Mouse (Mus musculus): ENCODE measurements around the gene Ccr8. TPM values are rescaled to one million over a fixed set of nuclear protein-coding genes. Genes with fewer than 3 reads are reported as not detected.

The Ccr8 gene
- polyA plus RNA-seq (2012; ENCODE audit: insufficient read depth, low replicate concordance), result not detected in 2 replicates

- H3K4me3 ChIP-seq (replicated peaks), result no peak within 1 kb of the TSS
- no peaks in the 10 kb centered on the region for H3K36me3 ChIP-seq (replicated peaks; ENCODE audit: low read length)
- TF ChIP-seq GATA1 (IDR thresholded peaks at IDR 0.05; ENCODE audit: borderline replicate concordance, low read length), result no peak
- no peak for TF ChIP-seq FLI1 (IDR thresholded peaks at IDR 0.05; ENCODE audit: low read length)
- H3K27me3 ChIP-seq (replicated peaks), result peaks cover 17% of the 10 kb centered on the region
- H3K4me1 ChIP-seq, result no peaks in the 10 kb centered on the region
- H3K9me3 ChIP-seq, result peaks cover 15% of the 10 kb centered on the region
Measured at GRCm38 (mm10) chr9:120091696-120092238, at the start of gene Ccr8. Gene Ccr8 (plus strand): TSS chr9:120092114.

DNA sequence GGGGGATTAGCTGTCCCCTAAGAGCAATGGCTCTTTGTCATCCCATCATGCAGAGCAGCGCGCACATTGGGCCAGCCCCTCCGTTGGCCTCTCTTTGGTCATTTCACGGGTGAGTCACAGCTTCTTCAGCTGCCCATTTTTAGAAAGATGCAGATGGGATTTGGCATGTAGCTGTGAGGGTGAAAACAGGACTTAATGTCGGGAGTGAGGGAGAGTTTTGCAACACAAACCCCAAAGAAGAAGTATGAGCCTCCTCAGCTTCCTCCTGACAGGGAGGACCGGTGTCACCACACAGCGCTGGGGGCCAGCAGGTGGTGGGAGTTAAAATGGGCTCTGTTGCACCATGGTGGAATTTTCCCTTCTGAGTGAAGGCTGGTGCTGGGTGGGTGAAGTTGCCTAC is 48.8 kb upstream of the Ccr8 start:
- Histone ChIP-seq H3K9me3 (peaks cover 12% of the 10 kb centered on the region), H3K4me1 (peaks cover 4% of the 10 kb centered on the region; the same call in 1 of the 2 replicates), H3K4me3 (replicated peaks) (peak overlapping the region; percentile 39), H3K36me3 (replicated peaks; ENCODE audit: low read length) (no peaks in the 10 kb centered on the region), H3K27me3 (replicated peaks) (peaks cover 47% of the 10 kb centered on the region)
- TF ChIP-seq FLI1 (IDR thresholded peaks at IDR 0.05; ENCODE audit: low read length) (no peak), GATA1 (IDR thresholded peaks at IDR 0.05; ENCODE audit: borderline replicate concordance, low read length) (no peak)

- TF ChIP-seq GATA1 (IDR thresholded peaks at IDR 0.05; ENCODE audit: borderline replicate concordance, low read length) (no peak), FLI1 (IDR thresholded peaks at IDR 0.05; ENCODE audit: low read length) (no peak)
- Histone ChIP-seq H3K36me3 (replicated peaks; ENCODE audit: low read length) (no peaks in the 10 kb centered on the region), H3K4me1 (peaks cover 18% of the 10 kb centered on the region), H3K27me3 (replicated peaks) (peaks cover 22% of the 10 kb centered on the region), H3K4me3 (replicated peaks) (no peak overlapping the region), H3K9me3 (no peaks in the 10 kb centered on the region)
Measured at GRCm38 (mm10) chr9:120048495-120048894, 43.4 kb upstream of the Ccr8 start.

DNA sequence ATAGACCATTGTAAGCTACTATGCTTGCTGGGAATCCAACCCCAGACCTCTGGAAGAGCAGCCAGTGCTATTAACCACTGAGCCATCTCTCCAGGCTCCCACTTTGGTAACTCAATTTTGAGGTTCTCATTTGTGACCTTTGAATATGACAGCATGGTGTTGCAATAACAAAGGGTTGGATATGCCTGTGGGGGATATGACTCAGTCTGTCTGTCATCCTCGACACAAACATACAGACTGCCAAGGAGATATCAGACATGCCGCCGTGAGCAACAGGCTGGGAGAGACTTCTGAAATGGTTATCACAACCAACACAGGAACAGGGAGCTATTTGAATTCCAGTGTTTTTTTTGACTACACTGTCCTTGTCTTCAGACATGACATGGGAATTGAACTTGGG is 42.5 kb upstream of the Ccr8 start:
- Histone ChIP-seq H3K9me3 (no peaks in the 10 kb centered on the region), H3K4me1 (peaks cover 19% of the 10 kb centered on the region), H3K4me3 (replicated peaks) (no peak overlapping the region), H3K27me3 (replicated peaks) (peaks cover 16% of the 10 kb centered on the region), H3K36me3 (replicated peaks; ENCODE audit: low read length) (no peaks in the 10 kb centered on the region)
- no peak for TF ChIP-seq FLI1 (IDR thresholded peaks at IDR 0.05; ENCODE audit: low read length)
- TF ChIP-seq GATA1 (IDR thresholded peaks at IDR 0.05; ENCODE audit: borderline replicate concordance, low read length), result no peak

DNA sequence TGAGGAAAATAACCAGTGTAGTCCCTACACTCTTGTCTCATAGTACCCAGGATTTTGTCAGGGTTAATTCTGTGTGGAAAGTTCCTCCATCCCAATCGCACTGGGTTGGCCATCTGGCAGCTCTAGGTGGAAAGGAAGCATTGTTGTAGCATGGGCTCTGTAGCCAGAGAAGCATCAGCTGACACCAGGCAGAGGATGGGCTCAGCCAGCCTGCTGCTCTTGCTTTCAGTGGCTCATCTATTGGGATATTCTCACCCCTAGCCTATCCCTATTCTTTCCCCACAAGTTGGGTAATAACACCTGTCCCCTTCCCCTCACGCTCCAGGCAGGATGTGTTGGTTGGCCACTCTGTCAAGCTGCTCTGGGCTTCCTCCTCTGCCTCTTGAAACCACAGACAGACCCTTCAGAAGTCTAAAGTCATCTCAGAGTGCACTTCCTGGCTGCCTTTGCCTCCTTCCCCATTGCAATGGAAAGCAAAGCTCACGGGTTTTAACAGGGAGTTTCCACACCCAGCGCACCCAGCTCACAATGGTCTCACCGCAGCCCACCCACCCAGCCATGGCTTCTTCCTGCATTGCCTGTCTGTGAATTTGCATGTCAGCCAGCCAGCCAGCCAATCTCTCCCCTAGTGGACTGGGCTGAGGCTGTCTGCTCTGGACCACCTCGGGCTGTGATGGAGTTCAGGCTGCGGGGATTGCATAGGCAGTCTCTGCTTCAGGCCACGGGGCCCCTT is 37.2 kb upstream of the Ccr8 start:
- Histone ChIP-seq H3K27me3 (replicated peaks) (peaks cover 27% of the 10 kb centered on the region), H3K4me1 (peaks cover 36% of the 10 kb centered on the region), H3K36me3 (replicated peaks; ENCODE audit: low read length) (no peaks in the 10 kb centered on the region), H3K9me3 (no peaks in the 10 kb centered on the region), H3K4me3 (replicated peaks) (peak overlapping the region; percentile 79)
- TF ChIP-seq FLI1 (IDR thresholded peaks at IDR 0.05; ENCODE audit: low read length), result no peak
- TF ChIP-seq GATA1 (IDR thresholded peaks at IDR 0.05; ENCODE audit: borderline replicate concordance, low read length), result no peak

DNA sequence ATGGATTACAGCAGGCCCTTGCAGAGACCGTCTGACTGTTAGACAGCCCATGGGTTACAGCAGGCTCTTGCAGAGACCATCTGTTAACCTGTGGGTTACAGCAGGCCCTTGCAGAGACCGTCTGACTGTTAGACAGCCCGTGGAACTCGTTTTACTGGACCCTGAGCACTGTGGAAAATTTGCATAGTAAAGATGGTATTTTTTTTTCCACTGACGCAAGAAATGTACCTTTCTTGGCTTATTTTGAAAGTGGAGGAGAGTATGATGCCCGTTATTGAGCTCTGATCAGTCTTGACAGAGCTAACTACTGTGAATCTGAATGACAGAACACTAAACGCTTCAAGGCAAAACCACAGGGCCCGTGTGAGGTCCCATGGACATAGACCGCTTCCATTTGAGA is 35.7 kb upstream of the Ccr8 start:
- TF ChIP-seq FLI1 (IDR thresholded peaks at IDR 0.05; ENCODE audit: low read length) (no peak), GATA1 (IDR thresholded peaks at IDR 0.05; ENCODE audit: borderline replicate concordance, low read length) (no peak)
- peaks cover 29% of the 10 kb centered on the region for H3K4me1 ChIP-seq

GRCm38 (mm10) chr9:120058730-120059129 is 33.2 kb upstream of the Ccr8 start:
- no peak for TF ChIP-seq FLI1 (IDR thresholded peaks at IDR 0.05; ENCODE audit: low read length)
- TF ChIP-seq GATA1 (IDR thresholded peaks at IDR 0.05; ENCODE audit: borderline replicate concordance, low read length), result no peak
- Histone ChIP-seq H3K4me3 (replicated peaks) (no peak overlapping the region), H3K9me3 (peaks cover 8% of the 10 kb centered on the region; the same call in 1 of the 2 replicates)

More for the DNA sequence above, 35.7 kb upstream of the Ccr8 start:
- Histone ChIP-seq H3K4me3 (replicated peaks) (no peak overlapping the region), H3K27me3 (replicated peaks) (peaks cover 27% of the 10 kb centered on the region), H3K36me3 (replicated peaks; ENCODE audit: low read length) (no peaks in the 10 kb centered on the region), H3K9me3 (peaks cover 7% of the 10 kb centered on the region; the same call in 1 of the 2 replicates)

GRCm38 (mm10) chr9:120064317-120064716 is 27.6 kb upstream of the Ccr8 start:
- H3K9me3 ChIP-seq, result peaks cover 8% of the 10 kb centered on the region; the same call in 1 of the 2 replicates
- no peak for TF ChIP-seq GATA1 (IDR thresholded peaks at IDR 0.05; ENCODE audit: borderline replicate concordance, low read length)
- no peak for TF ChIP-seq FLI1 (IDR thresholded peaks at IDR 0.05; ENCODE audit: low read length)
- no peak overlapping the region for H3K4me3 ChIP-seq (replicated peaks)
- H3K4me1 ChIP-seq, result peaks cover 11% of the 10 kb centered on the region
- H3K36me3 ChIP-seq (replicated peaks; ENCODE audit: low read length), result no peaks in the 10 kb centered on the region
- H3K27me3 ChIP-seq (replicated peaks), result peaks cover 16% of the 10 kb centered on the region

More at GRCm38 (mm10) chr9:120058730-120059129, 33.2 kb upstream of the Ccr8 start:
- peaks cover 25% of the 10 kb centered on the region for H3K4me1 ChIP-seq
- no peaks in the 10 kb centered on the region for H3K36me3 ChIP-seq (replicated peaks; ENCODE audit: low read length)
- H3K27me3 ChIP-seq (replicated peaks), result peaks cover 21% of the 10 kb centered on the region

DNA sequence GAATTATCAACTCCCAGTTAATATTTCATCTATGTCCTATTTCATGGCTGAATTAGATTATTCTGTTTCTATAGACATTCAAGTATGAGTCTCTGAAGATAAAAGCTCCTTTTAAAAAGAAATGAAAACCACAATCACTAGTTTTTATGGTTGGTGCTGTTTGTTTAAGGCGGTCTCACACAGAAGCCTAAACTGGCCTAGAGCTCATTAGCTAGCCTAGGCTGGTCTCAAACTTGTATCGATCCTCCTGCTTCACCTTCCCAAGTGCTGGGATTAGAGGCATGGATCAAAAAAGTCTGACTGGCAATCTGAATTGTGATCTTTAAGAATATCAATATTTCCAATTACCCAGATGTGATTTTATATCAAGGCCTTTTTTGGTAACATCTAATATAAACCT is 24.3 kb upstream of the Ccr8 start:
- Histone ChIP-seq H3K27me3 (replicated peaks) (peaks cover 26% of the 10 kb centered on the region), H3K4me1 (peaks cover 20% of the 10 kb centered on the region), H3K4me3 (replicated peaks) (no peak overlapping the region), H3K36me3 (replicated peaks; ENCODE audit: low read length) (no peaks in the 10 kb centered on the region), H3K9me3 (no peaks in the 10 kb centered on the region)
- TF ChIP-seq FLI1 (IDR thresholded peaks at IDR 0.05; ENCODE audit: low read length) (no peak), GATA1 (IDR thresholded peaks at IDR 0.05; ENCODE audit: borderline replicate concordance, low read length) (no peak)

- Histone ChIP-seq H3K36me3 (replicated peaks; ENCODE audit: low read length) (no peaks in the 10 kb centered on the region), H3K9me3 (no peaks in the 10 kb centered on the region), H3K4me3 (replicated peaks) (peak overlapping the region; percentile 48), H3K27me3 (replicated peaks) (peaks cover 26% of the 10 kb centered on the region), H3K4me1 (peaks cover 23% of the 10 kb centered on the region)
- no peak for TF ChIP-seq GATA1 (IDR thresholded peaks at IDR 0.05; ENCODE audit: borderline replicate concordance, low read length)
- TF ChIP-seq FLI1 (IDR thresholded peaks at IDR 0.05; ENCODE audit: low read length), result no peak
Measured at GRCm38 (mm10) chr9:120068047-120068446, 23.9 kb upstream of the Ccr8 start.

Measured in megakaryocyte, embryonic 14.5 days (primary cell).